Mouse (Mus musculus) left cerebral cortex, adult 6 months (tissue): ENCODE results near the gene Gm10382. TPM values are rescaled to one million over a fixed set of nuclear protein-coding genes. Genes with fewer than 3 reads are reported as not detected.

Experiments
- long read RNA-seq, 2 experiments: library from polyadenylated mRNA; unstranded; transcript quantifications; one replicate each; pipeline ENCODE4 v2.0.0; 2019 to 2020
- polyA plus RNA-seq: library from polyadenylated mRNA; unstranded; fragments of <200 nt; fragmentation: Nextera tagmentation; gene quantifications from 2 replicates; pipeline ENCODE4 v1.2.3, GENCODE M21; 2021

Gm10382 gene
- 0.18 TPM in 1 of 2 replicates, not detected in the other for polyA plus RNA-seq
- long read RNA-seq, experiment 1: 0 reads
- long read RNA-seq, experiment 2: 0 reads

DNA sequence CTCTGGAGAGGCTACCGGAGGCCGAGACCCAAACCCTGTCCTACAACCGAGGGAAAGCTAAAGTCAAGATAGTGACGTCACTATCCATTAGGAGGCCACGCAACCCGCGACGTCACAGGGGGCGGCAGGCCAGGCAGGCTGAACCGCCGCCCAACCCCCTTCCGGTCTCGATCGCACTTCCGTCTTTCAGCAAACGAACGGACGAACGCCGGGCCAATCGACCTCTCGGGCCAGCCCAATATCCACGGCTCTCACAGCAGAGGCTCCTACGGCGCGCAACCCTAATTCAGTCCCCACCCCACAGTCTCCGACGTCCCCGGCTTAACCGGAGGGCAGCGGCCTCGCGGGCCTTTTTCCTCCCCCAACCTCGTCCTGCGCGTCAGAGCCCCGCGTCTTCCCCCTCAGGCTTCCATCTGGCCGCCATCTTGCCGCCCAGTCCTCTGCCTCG is at the start of gene Gm10382:
Gene Gm10382 (plus strand): TSS at position 192 of the 448 bp plus-strand sequence.

DNA sequence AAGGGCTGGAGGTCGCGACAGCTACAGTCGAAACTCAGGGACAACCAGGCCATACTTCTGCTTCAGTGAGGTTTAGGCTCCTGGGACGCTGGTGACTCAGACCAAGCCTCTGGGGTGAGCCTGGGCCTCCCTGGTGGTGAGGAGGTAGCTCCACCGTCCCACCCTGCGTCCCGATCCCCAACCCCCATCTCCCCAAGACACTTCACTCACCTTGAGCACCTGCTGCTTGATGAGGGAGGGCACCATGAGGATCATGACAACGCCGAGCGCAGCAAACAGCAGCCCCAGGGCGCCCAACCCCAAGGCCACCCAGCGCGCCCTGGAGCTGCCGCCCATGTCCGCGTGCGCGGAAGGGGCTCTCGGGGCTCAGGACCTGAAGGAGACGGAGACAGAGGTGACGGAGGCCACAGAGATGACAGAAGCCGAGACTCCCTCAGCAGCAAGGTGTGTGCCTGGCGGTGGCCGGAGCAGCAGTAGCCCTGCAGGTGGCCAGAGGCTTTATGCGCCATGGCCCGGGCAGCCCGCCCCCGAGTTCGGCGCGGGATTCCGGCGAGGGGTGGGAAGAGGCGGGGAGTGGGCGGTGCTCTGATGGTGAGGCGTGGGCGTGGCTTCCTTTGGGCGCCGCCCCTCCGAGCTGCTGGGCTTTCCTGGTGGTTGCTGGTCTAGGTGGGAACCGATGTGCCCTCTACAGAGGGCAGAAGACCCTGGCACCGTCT is 48.4 kb upstream of the Gm10382 start, which contains the start of gene Scarb1:
Gene Scarb1 (minus strand): TSS at position 548 of the 716 bp plus-strand sequence.

DNA sequence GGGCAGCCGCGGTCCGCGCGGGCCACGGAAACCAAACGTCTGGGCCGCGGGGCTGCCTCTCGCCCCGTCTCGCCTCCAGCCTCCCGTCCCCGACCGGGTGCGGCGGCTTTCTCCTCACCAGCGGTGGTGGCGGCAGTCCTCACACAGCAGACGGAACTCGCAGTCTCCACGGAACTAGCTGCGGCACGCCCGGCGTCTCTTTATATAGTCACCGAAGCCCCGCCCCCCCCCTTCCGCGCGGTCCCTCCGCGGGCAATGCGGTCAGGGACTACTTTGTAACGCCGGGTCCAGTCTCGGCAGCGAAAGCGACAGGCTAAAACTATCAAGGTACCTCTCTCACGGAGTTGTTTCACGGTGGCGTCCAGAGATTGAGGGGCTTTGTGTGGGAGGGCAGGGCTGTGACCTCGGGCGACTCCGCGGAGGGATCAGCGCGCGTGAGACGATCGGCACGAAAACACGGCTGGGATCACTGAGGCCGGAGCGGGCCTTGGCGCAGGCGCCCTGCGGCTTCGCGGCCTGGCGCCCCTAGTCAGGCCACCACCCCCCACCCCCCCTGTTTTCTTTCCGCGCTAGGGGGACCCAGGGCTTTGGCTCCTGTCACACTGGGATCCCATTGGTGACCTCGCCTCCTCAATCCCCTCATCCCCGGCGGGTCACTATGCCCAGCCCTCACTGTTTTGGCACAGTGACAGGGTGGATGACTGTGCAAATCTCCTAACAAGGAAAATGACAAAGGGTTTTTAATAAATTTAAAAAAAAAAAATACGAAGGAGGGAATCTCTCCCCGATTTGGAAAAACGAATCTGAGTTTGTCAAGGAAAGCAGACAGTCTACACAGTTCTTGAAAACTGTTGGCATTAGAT is 688 bp downstream of the Gm10382 start, which contains the start of gene Ubc:
Gene Ubc (minus strand): TSS at position 624 of the 863 bp plus-strand sequence.

DNA sequence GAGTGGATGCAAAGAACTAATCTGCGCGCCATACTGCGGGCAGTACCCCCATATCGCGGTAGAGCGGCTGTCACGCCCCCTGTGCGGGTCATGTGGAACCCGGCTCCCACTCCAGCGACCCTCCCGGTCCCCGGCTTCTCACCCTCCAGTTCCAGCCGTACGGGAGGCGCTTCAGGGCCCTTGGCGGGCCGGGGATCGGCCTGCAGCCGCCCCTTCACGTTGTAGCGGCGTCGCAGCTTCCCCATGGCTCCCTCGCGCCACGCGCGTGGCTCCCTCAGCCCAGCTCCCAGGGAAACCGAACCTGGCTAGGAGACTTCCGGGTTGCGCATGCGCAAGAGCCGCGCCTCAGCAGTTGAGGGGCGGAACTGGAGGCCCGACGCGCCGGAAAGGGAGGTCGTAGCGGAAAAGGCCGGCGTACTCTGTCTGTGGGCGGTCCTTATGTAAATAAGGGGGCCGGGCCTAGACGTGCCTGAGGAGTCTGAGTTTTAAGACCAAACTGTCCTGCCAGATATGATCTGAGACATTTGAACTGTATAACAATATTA is 44.7 kb downstream of the Gm10382 start, which contains the start of gene Dhx37:
Gene Dhx37 (minus strand): TSS at position 329 of the 545 bp plus-strand sequence.

Other genes starting within 250 kb of the Gm10382 start
- gene Ncor2, start 210.1 kb upstream of the Gm10382 start, polyA plus RNA-seq: 6.6 and 24.8 TPM in 2 replicates
- gene Scarb1, start 48.2 kb upstream of the Gm10382 start, polyA plus RNA-seq: 12.8 and 19.6 TPM in 2 replicates
- gene Ubc, start 880 bp downstream of the Gm10382 start, polyA plus RNA-seq: 257 and 297 TPM in 2 replicates
- 3.1 and 3.9 TPM in 2 replicates for gene Dhx37, start 44.8 kb downstream of the Gm10382 start, polyA plus RNA-seq
- 44.3 and 88.8 TPM in 2 replicates for gene Bri3bp, start 52.2 kb downstream of the Gm10382 start, polyA plus RNA-seq
- 15.4 and 16.5 TPM in 2 replicates for gene Aacs, start 86.5 kb downstream of the Gm10382 start, polyA plus RNA-seq
- 7.8 and 8.1 TPM in 2 replicates for gene Tmem132b, start 142.5 kb downstream of the Gm10382 start, polyA plus RNA-seq